Mouse (Mus musculus): ENCODE measurements at regions not wholly inside any gene's neighbourhood (a gene's known extent, or its start where the extent isn't known, plus 50 kb on each side); places are given as distances from the start of the nearest gene placed in this dataset.
"Not testable (repeated sequence)": the region's sequence is repeated elsewhere in the genome, so short reads cannot be mapped to it uniquely, and the experiment has no call there.

DNA sequence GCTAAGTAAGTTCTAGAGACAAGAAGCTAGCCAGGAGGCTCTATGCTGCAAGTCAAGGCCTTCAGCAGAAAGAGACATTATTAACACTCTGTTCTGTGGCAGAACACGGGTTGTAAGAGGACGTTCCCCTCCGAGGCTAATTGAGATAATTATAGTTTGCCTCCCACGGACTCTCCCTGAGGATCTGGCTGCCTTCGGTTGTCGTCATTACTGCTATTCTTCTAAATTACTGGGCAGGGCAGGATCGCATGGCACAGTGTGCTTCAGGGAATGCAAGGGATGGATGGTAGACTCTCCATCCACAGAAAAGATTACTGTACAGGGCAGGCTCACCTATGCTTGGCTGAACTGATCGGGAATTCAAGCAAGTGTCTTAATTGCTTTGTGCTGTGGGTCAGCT is 124.7 kb upstream of the Rgma start:
- ATAC-seq (replicated peaks; ENCODE audit: low FRiP score, low read depth) (no peak), DNase-seq (ENCODE audit: low spot score) (peak; percentile 10)
- Histone ChIP-seq H3K4me2 (ENCODE audit: low read length) (no peak overlapping the region), H3K27ac (no peak overlapping the region), H3K9me3 (replicated peaks; ENCODE audit: low read length) (no peaks in the 10 kb centered on the region), H3K9ac (ENCODE audit: low read depth, low read length) (no peak overlapping the region), H3K4me1 (replicated peaks; ENCODE audit: insufficient read depth, low read length) (no peaks in the 10 kb centered on the region), H3K36me3 (ENCODE audit: insufficient read depth, low read length) (no peaks in the 10 kb centered on the region), H3K4me3 (replicated peaks; ENCODE audit: low read depth, low read length) (no peak overlapping the region), H3K27me3 (ENCODE audit: insufficient read depth, low read length) (no peaks in the 10 kb centered on the region)
- no peak for TF ChIP-seq CTCF (IDR thresholded peaks at IDR 0.05; ENCODE audit: low read depth)
- WGBS = 16% methylated on average over 8 of the region's 8 CpGs

DNA sequence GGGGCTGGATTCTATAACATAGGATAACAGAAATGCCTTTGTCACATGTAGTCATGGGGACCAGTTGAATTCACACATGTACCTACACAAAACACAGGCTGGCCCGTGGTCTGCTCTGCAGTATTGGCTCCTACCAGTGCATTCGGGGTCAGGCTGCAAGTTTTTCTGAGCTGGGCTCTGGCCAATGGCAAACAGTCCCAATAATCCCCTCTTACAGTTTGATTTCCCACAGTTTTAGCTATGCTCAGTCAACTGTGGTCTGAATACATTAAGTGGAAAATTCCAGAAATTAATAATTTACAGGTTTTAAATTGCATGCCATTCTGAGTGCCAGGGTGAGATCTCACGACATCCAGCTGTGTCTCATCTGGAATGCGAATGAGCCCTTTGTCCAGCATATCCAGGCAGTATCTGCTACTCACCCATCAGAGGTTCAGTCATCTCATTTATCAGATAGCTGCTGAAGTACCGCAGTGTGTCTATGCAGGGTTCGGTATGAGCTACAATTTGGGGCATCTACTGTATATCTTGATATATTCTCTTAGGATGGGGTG is 124.0 kb upstream of the Rgma start:
- H3K9ac ChIP-seq (ENCODE audit: low read depth, low read length) = no peak overlapping the region
- 68% methylated on average over 6 of the region's 6 CpGs for WGBS
- no peak for TF ChIP-seq CTCF (IDR thresholded peaks at IDR 0.05; ENCODE audit: low read depth)
- no peak overlapping the region for H3K27ac ChIP-seq
- no peak overlapping the region for H3K4me3 ChIP-seq (replicated peaks; ENCODE audit: low read depth, low read length)
- no peak overlapping the region for H3K4me2 ChIP-seq (ENCODE audit: low read length)
- DNase-seq (ENCODE audit: low spot score) = peak; percentile 12
- no peaks in the 10 kb centered on the region for H3K9me3 ChIP-seq (replicated peaks; ENCODE audit: low read length)
- no peaks in the 10 kb centered on the region for H3K36me3 ChIP-seq (ENCODE audit: insufficient read depth, low read length)
- no peaks in the 10 kb centered on the region for H3K4me1 ChIP-seq (replicated peaks; ENCODE audit: insufficient read depth, low read length)
- no peak for ATAC-seq (replicated peaks; ENCODE audit: low FRiP score, low read depth)
- H3K27me3 ChIP-seq (ENCODE audit: insufficient read depth, low read length) = no peaks in the 10 kb centered on the region

DNA sequence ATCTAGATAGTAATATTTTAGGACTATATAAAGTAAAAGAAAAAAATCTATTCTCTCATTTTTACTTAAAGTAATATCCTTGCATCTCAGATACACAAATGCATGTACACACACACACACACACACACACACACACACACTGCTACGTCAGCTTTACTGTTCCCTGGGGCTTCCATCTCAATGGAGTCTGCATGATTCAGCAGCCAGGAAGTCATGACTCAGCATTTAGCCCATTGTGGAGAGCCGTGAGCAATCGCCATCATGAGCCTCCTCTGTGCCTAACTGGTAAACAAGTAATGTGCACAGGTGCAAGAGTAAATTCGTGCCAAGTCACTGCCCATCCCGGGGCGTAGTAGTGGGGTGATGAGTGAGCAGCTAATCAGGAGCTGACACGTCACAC is 120.3 kb upstream of the Rgma start:
- not testable (repeated sequence) for ATAC-seq (replicated peaks; ENCODE audit: low FRiP score, low read depth)

DNA sequence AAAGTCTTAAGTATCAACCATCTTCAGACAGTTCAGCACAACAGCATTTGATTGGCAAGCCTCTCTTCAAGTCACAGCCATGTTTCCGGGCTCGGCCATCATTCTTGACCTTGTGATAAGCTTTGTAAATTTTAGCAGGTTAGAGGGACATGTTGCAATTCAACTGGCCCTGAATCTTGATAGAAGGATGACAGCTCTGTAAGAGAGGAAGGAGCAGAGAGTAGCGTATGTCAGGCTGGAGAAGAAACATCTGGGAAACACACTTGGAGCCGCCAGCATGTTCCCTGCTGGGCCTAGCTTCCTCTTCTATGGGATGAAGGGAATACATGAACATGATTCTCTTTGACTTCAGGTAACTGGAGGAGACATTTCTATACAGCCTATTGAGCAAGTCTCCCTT is 115.2 kb upstream of the Rgma start:
- no peak overlapping the region for H3K27ac ChIP-seq
- no peak for ATAC-seq (replicated peaks; ENCODE audit: low FRiP score, low read depth)
- DNase-seq (ENCODE audit: low spot score) = no peak

More for the DNA sequence above, 120.3 kb upstream of the Rgma start:
- DNase-seq (ENCODE audit: low spot score); H3K9ac ChIP-seq (ENCODE audit: low read depth, low read length); H3K4me1 ChIP-seq (replicated peaks; ENCODE audit: insufficient read depth, low read length); H3K27ac ChIP-seq; H3K4me2 ChIP-seq (ENCODE audit: low read length); H3K36me3 ChIP-seq (ENCODE audit: insufficient read depth, low read length); H3K27me3 ChIP-seq (ENCODE audit: insufficient read depth, low read length); H3K9me3 ChIP-seq (replicated peaks; ENCODE audit: low read length); H3K4me3 ChIP-seq (replicated peaks; ENCODE audit: low read depth, low read length): not testable (repeated sequence)
- WGBS = 81% methylated on average over 4 of the region's 7 CpGs

DNA sequence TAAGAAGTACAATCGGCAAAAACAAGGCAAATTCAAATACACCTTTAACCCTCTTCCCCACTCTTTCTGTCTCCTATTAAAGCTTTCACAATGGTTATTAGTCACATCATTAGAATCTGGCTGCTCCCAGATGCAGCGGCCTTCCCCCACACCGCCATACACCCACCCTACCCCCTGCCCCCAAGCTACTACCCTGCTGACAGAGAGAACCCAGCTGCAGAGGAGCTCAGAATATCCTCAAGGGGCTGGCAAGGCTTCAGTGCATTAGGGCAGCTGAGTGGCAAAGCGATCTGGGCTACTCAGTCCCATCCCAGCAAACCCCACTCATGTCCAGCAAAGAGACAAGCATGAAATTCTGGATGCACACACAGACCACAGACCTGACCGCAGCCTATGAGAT is 113.6 kb upstream of the Rgma start:
- H3K27ac ChIP-seq = no peak overlapping the region
- H3K4me1 ChIP-seq (replicated peaks; ENCODE audit: insufficient read depth, low read length) = no peaks in the 10 kb centered on the region
- WGBS = 75% methylated on average over 5 of the region's 5 CpGs
- H3K4me3 ChIP-seq (replicated peaks; ENCODE audit: low read depth, low read length) = no peak overlapping the region
- TF ChIP-seq CTCF (IDR thresholded peaks at IDR 0.05; ENCODE audit: low read depth) = no peak
- H3K4me2 ChIP-seq (ENCODE audit: low read length) = no peak overlapping the region
- H3K36me3 ChIP-seq (ENCODE audit: insufficient read depth, low read length) = no peaks in the 10 kb centered on the region
- no peaks in the 10 kb centered on the region for H3K9me3 ChIP-seq (replicated peaks; ENCODE audit: low read length)
- no peak overlapping the region for H3K9ac ChIP-seq (ENCODE audit: low read depth, low read length)
- DNase-seq (ENCODE audit: low spot score) (no peak), ATAC-seq (replicated peaks; ENCODE audit: low FRiP score, low read depth) (no peak)
- H3K27me3 ChIP-seq (ENCODE audit: insufficient read depth, low read length) = no peaks in the 10 kb centered on the region

More for the DNA sequence above, 115.2 kb upstream of the Rgma start:
- no peaks in the 10 kb centered on the region for H3K27me3 ChIP-seq (ENCODE audit: insufficient read depth, low read length)
- no peaks in the 10 kb centered on the region for H3K9me3 ChIP-seq (replicated peaks; ENCODE audit: low read length)
- H3K4me1 ChIP-seq (replicated peaks; ENCODE audit: insufficient read depth, low read length) = no peaks in the 10 kb centered on the region
- H3K36me3 ChIP-seq (ENCODE audit: insufficient read depth, low read length) = no peaks in the 10 kb centered on the region
- 66% methylated on average over 4 of the region's 4 CpGs for WGBS
- TF ChIP-seq CTCF (IDR thresholded peaks at IDR 0.05; ENCODE audit: low read depth) = no peak
- H3K9ac ChIP-seq (ENCODE audit: low read depth, low read length) = no peak overlapping the region
- H3K4me2 ChIP-seq (ENCODE audit: low read length) = no peak overlapping the region
- H3K4me3 ChIP-seq (replicated peaks; ENCODE audit: low read depth, low read length) = no peak overlapping the region

DNA sequence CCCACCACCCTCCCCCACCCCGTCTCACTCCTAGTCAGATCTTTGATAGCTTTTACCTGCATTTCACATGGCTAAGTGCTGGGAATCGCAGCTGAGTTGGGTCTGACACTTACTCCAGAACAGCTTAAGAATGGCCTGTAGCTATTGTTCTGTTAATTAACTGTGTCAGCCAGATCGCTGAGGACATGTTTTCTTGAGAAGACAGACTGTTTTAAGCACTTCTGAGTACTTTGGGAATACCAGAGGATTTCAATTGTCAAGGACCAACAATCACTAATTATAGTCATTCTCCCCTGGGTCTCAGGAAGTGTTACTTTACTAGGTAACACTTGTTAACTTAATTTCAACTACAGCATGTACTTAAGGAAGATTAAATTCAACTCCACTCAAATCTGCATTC is 112.8 kb upstream of the Rgma start:
- Histone ChIP-seq H3K9me3 (replicated peaks; ENCODE audit: low read length) (no peaks in the 10 kb centered on the region), H3K27me3 (ENCODE audit: insufficient read depth, low read length) (no peaks in the 10 kb centered on the region), H3K4me3 (replicated peaks; ENCODE audit: low read depth, low read length) (no peak overlapping the region), H3K36me3 (ENCODE audit: insufficient read depth, low read length) (no peaks in the 10 kb centered on the region), H3K4me2 (ENCODE audit: low read length) (no peak overlapping the region), H3K4me1 (replicated peaks; ENCODE audit: insufficient read depth, low read length) (no peaks in the 10 kb centered on the region), H3K27ac (no peak overlapping the region), H3K9ac (ENCODE audit: low read depth, low read length) (no peak overlapping the region)
- ATAC-seq (replicated peaks; ENCODE audit: low FRiP score, low read depth) = no peak
- TF ChIP-seq CTCF (IDR thresholded peaks at IDR 0.05; ENCODE audit: low read depth) = no peak
- no peak for DNase-seq (ENCODE audit: low spot score)
- WGBS = 42% methylated on average over 3 of the region's 3 CpGs

DNA sequence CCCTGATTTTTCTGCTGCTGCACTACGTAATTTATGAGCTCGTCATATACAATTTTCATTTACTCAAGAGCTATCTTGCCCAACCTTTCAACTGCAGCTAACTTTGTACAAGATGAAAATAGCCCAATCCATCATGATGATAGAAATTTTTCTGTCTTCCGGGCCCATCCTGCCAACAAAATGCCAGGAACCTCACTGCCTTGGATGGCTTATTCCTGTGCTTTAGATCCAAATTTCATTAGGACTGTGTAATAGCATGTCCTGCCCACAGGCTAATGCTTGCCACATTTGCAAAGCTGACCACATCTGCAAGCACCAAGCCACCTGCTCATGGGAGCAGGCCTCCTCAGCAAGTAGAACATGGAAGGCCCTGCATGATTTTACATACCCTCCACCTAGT is 105.7 kb upstream of the Rgma start:
- no peaks in the 10 kb centered on the region for H3K27me3 ChIP-seq (ENCODE audit: insufficient read depth, low read length)
- H3K36me3 ChIP-seq (ENCODE audit: insufficient read depth, low read length) = no peaks in the 10 kb centered on the region
- H3K9ac ChIP-seq (ENCODE audit: low read depth, low read length) = no peak overlapping the region
- no peaks in the 10 kb centered on the region for H3K4me1 ChIP-seq (replicated peaks; ENCODE audit: insufficient read depth, low read length)
- WGBS = 88% methylated on average over 3 of the region's 3 CpGs
- H3K9me3 ChIP-seq (replicated peaks; ENCODE audit: low read length) = no peaks in the 10 kb centered on the region
- H3K27ac ChIP-seq = no peak overlapping the region
- H3K4me2 ChIP-seq (ENCODE audit: low read length) = no peak overlapping the region
- DNase-seq (ENCODE audit: low spot score) (no peak), ATAC-seq (replicated peaks; ENCODE audit: low FRiP score, low read depth) (no peak)
- H3K4me3 ChIP-seq (replicated peaks; ENCODE audit: low read depth, low read length) = no peak overlapping the region
- TF ChIP-seq CTCF (IDR thresholded peaks at IDR 0.05; ENCODE audit: low read depth) = no peak
